Mouse (Mus musculus) midbrain, embryonic 16.5 days (tissue): Measurements from ENCODE around the gene Gjd3. TPM values are rescaled to one million over a fixed set of nuclear protein-coding genes. Genes with fewer than 3 reads are reported as not detected.

ENCODE experiments used
- ATAC-seq: fragments of 200-750 bp; cut with Nextera tagmentation; 2 replicates; pipeline ENCODE4 v1.8.0; 2017; ENCODE audit warnings: moderate TSS enrichment
- H3K27ac ChIP-seq: fragments of 300-500 bp; sonication (generic); 2 replicates; pipeline ENCODE4 v1.5.1; 2014; ENCODE audit warnings: mild to moderate bottlenecking, low read length, mixed read lengths
- H3K27me3 ChIP-seq: fragments of 300-500 bp; sonication (generic); 2 replicates; pipeline ENCODE4 v1.6.1; 2014; ENCODE audit warnings: low read depth, low read length, mixed read lengths; ENCODE audit not compliant: control insufficient read depth, insufficient read depth
- H3K36me3 ChIP-seq: fragments of 300-500 bp; sonication (generic); 2 replicates; pipeline ENCODE4 v1.6.1; 2014; ENCODE audit warnings: mild to moderate bottlenecking, low read length, moderate library complexity, mixed read lengths; ENCODE audit not compliant: control insufficient read depth, insufficient read depth
- H3K4me1 ChIP-seq: fragments of 300-500 bp; sonication (generic); 2 replicates; pipeline ENCODE4 v1.6.1; 2014; ENCODE audit warnings: mild to moderate bottlenecking, low read length, mixed read lengths; ENCODE audit not compliant: control insufficient read depth, insufficient read depth
- H3K4me2 ChIP-seq: fragments of 300-500 bp; sonication (generic); 2 replicates; pipeline ENCODE4 v1.6.1; 2014; ENCODE audit warnings: mild to moderate bottlenecking, low read length, mixed read lengths
- H3K4me3 ChIP-seq: fragments of 300-500 bp; sonication (generic); 2 replicates; pipeline ENCODE4 v1.5.1; 2014; ENCODE audit warnings: low read depth, mild to moderate bottlenecking, low read length, moderate library complexity, mixed read lengths
- H3K9ac ChIP-seq: fragments of 300-500 bp; sonication (generic); 2 replicates; pipeline ENCODE4 v1.6.1; 2014; ENCODE audit warnings: low read depth, low read length, mixed read lengths
- H3K9me3 ChIP-seq: fragments of 300-500 bp; sonication (generic); replicated peaks from 2 replicates; pipeline ENCODE4 v1.6.1; 2014; ENCODE audit warnings: mild to moderate bottlenecking, low read length, mixed read lengths; ENCODE audit not compliant: control insufficient read depth, poor library complexity, severe bottlenecking
- WGBS: fragments of 180-500 bp; shearing (Covaris S2); extraction: QIAGEN DNeasy Blood & Tissue Kit; methylation state at CpG from one replicate; pipeline ENCODE4 v1.1.7; 2014; 5-methylcytosine and 5-hydroxymethylcytosine counted together
- polyA plus RNA-seq: library from polyadenylated mRNA; unstranded; fragments of >200 nt; fragmentation: Nextera tagmentation; extraction: Ambion mirVana; gene quantifications from 2 replicates; pipeline ENCODE4 v1.2.1, GENCODE M21; 2015

Gjd3 gene
- polyA plus RNA-seq, 1 experiment from 2014 or later: 1.9 TPM

GRCm38 (mm10) chr11:98953361-98953760 lies 29.5 kb downstream of the Gjd3 start:
- H3K4me2 ChIP-seq: no peak overlapping the region
- H3K27me3 ChIP-seq: no peaks in the 10 kb centered on the region
- 18% methylated on average over 2 of the region's 2 CpGs for WGBS
- peaks cover 26% of the 10 kb centered on the region for H3K4me1 ChIP-seq
- H3K9me3 ChIP-seq: no peaks in the 10 kb centered on the region
- no peak overlapping the region for H3K9ac ChIP-seq
- H3K27ac ChIP-seq: no peak overlapping the region
- peaks cover 6% of the 10 kb centered on the region; the same call in 1 of the 2 replicates for H3K36me3 ChIP-seq
- no peak for ATAC-seq
- H3K4me3 ChIP-seq: no peak overlapping the region

- H3K4me1 ChIP-seq: peaks cover 26% of the 10 kb centered on the region
- no peak overlapping the region for H3K4me3 ChIP-seq
- no peak overlapping the region for H3K9ac ChIP-seq
- no peak for ATAC-seq
- WGBS: 69% methylated on average over 2 of the region's 2 CpGs
- no peaks in the 10 kb centered on the region for H3K27me3 ChIP-seq
- H3K36me3 ChIP-seq: peaks cover 6% of the 10 kb centered on the region; the same call in 1 of the 2 replicates
- no peak overlapping the region for H3K4me2 ChIP-seq
- no peak overlapping the region for H3K27ac ChIP-seq
- no peaks in the 10 kb centered on the region for H3K9me3 ChIP-seq
Measured at GRCm38 (mm10) chr11:98952736-98953135, 30.1 kb downstream of the Gjd3 start.

- no peak overlapping the region for H3K4me2 ChIP-seq
- WGBS: 57% methylated on average over 1 of the region's 1 CpGs
- ATAC-seq: no peak
- peaks cover 26% of the 10 kb centered on the region for H3K4me1 ChIP-seq
- H3K27me3 ChIP-seq: no peaks in the 10 kb centered on the region
- no peak overlapping the region for H3K9ac ChIP-seq
- peaks cover 6% of the 10 kb centered on the region; the same call in 1 of the 2 replicates for H3K36me3 ChIP-seq
- H3K9me3 ChIP-seq: no peaks in the 10 kb centered on the region
- no peak overlapping the region for H3K4me3 ChIP-seq
- no peak overlapping the region for H3K27ac ChIP-seq
Measured at GRCm38 (mm10) chr11:98952111-98952510, 30.7 kb downstream of the Gjd3 start.

- ATAC-seq: peak; percentile 64
- H3K36me3 ChIP-seq: peaks cover 6% of the 10 kb centered on the region; the same call in 1 of the 2 replicates
- H3K4me3 ChIP-seq: no peak overlapping the region
- WGBS: 51% methylated on average over 13 of the region's 16 CpGs
- H3K4me2 ChIP-seq: peak overlapping the region; percentile 14; the same call in 1 of the 2 replicates
- peak overlapping the region; percentile 55 for H3K27ac ChIP-seq
- H3K27me3 ChIP-seq: no peaks in the 10 kb centered on the region
- H3K4me1 ChIP-seq: peaks cover 26% of the 10 kb centered on the region
- peak overlapping the region; percentile 46; the same call in 1 of the 2 replicates for H3K9ac ChIP-seq
- H3K9me3 ChIP-seq: no peaks in the 10 kb centered on the region
Measured at GRCm38 (mm10) chr11:98951026-98951906, 31.6 kb downstream of the Gjd3 start.

GRCm38 (mm10) chr11:98950484-98950883 lies 32.3 kb downstream of the Gjd3 start:
- Histone ChIP-seq H3K36me3 (peaks cover 6% of the 10 kb centered on the region; the same call in 1 of the 2 replicates), H3K9me3 (no peaks in the 10 kb centered on the region), H3K27ac (no peak overlapping the region), H3K4me1 (peaks cover 25% of the 10 kb centered on the region), H3K4me3 (no peak overlapping the region), H3K27me3 (no peaks in the 10 kb centered on the region), H3K9ac (no peak overlapping the region), H3K4me2 (no peak overlapping the region)
- WGBS: 88% methylated on average over 9 of the region's 9 CpGs
- ATAC-seq: no peak

- Histone ChIP-seq H3K4me2 (no peak overlapping the region), H3K36me3 (peaks cover 6% of the 10 kb centered on the region; the same call in 1 of the 2 replicates), H3K4me3 (no peak overlapping the region), H3K9me3 (no peaks in the 10 kb centered on the region), H3K27me3 (no peaks in the 10 kb centered on the region), H3K9ac (no peak overlapping the region), H3K4me1 (peaks cover 20% of the 10 kb centered on the region), H3K27ac (no peak overlapping the region)
- WGBS: 81% methylated on average over 7 of the region's 7 CpGs
- ATAC-seq: no peak
Measured at GRCm38 (mm10) chr11:98949958-98950460, 32.8 kb downstream of the Gjd3 start.

GRCm38 (mm10) chr11:98949242-98949957 lies 33.4 kb downstream of the Gjd3 start:
- Histone ChIP-seq H3K36me3 (peaks cover 6% of the 10 kb centered on the region; the same call in 1 of the 2 replicates), H3K9ac (no peak overlapping the region), H3K9me3 (no peaks in the 10 kb centered on the region), H3K4me1 (peaks cover 14% of the 10 kb centered on the region), H3K4me2 (no peak overlapping the region), H3K4me3 (no peak overlapping the region), H3K27ac (no peak overlapping the region), H3K27me3 (no peaks in the 10 kb centered on the region)
- no peak for ATAC-seq
- 66% methylated on average over 12 of the region's 12 CpGs for WGBS

GRCm38 (mm10) chr11:98947969-98948569 lies 34.7 kb downstream of the Gjd3 start:
- no peak overlapping the region for H3K27ac ChIP-seq
- no peak overlapping the region for H3K4me2 ChIP-seq
- H3K36me3 ChIP-seq: peaks cover 6% of the 10 kb centered on the region; the same call in 1 of the 2 replicates
- H3K4me1 ChIP-seq: peaks cover 18% of the 10 kb centered on the region
- no peak overlapping the region for H3K4me3 ChIP-seq
- H3K9me3 ChIP-seq: no peaks in the 10 kb centered on the region
- WGBS: 89% methylated on average over 18 of the region's 18 CpGs
- H3K9ac ChIP-seq: no peak overlapping the region
- ATAC-seq: no peak
- no peaks in the 10 kb centered on the region for H3K27me3 ChIP-seq
